Mouse (Mus musculus) MEL (cell line): Measurements from ENCODE around the gene Reep1.

Experiments
- CTCF ChIP-seq, 3 experiments: IDR thresholded peaks in 2 of 3; conservative IDR thresholded peaks in 1 of 3; 2 replicates each; pipeline ENCODE4 v1.5.1; 2011 to 2012; ENCODE audit warnings: low read length in 3 of 3, low read depth in 2 of 3, mild to moderate bottlenecking in 2 of 3, improper control_type of control experiment in 1 of 3, inconsistent platforms in 1 of 3, mixed read lengths in 1 of 3, moderate library complexity in 1 of 3; ENCODE audit not compliant: control insufficient read depth in 1 of 3, insufficient read depth in 1 of 3, poor library complexity in 1 of 3, severe bottlenecking in 1 of 3
- E2F4 ChIP-seq: IDR thresholded peaks from 2 replicates; pipeline ENCODE4 v1.6.1; 2011; ENCODE audit warnings: low read depth, low read length, improper control_type of control experiment, borderline replicate concordance
- GATA1 ChIP-seq: IDR thresholded peaks from 2 replicates; pipeline ENCODE4 v1.6.1; 2011; ENCODE audit warnings: low read depth, low read length, improper control_type of control experiment
- HCFC1 ChIP-seq: IDR thresholded peaks from 2 replicates; pipeline ENCODE4 v1.6.1; 2012; ENCODE audit warnings: low read depth, mild to moderate bottlenecking, inconsistent platforms, low read length, improper control_type of control experiment, moderate library complexity
- MAFK ChIP-seq: IDR thresholded peaks from 2 replicates; pipeline ENCODE4 v1.6.1; 2011; ENCODE audit warnings: low read depth, mild to moderate bottlenecking, low read length, improper control_type of control experiment, borderline replicate concordance
- MAX ChIP-seq: IDR thresholded peaks from 2 replicates; pipeline ENCODE4 v1.6.1; 2011; ENCODE audit warnings: low read length, improper control_type of control experiment
- MYC ChIP-seq: IDR thresholded peaks from 2 replicates; pipeline ENCODE4 v1.6.1; 2011; ENCODE audit warnings: low read depth, mild to moderate bottlenecking, low read length, improper control_type of control experiment, moderate library complexity
- POLR2A ChIP-seq, 2 experiments: IDR thresholded peaks; 2 replicates each; pipeline ENCODE4 v1.6.1; 2011 to 2012; ENCODE audit warnings: low read length in 2 of 2, mild to moderate bottlenecking in 2 of 2, control low read depth in 1 of 2, improper control_type of control experiment in 1 of 2, low read depth in 1 of 2, moderate library complexity in 1 of 2; ENCODE audit not compliant: control insufficient read depth in 1 of 2, insufficient read depth in 1 of 2, poor library complexity in 1 of 2
- POLR2AphosphoS5 ChIP-seq: IDR thresholded peaks from 2 replicates; pipeline ENCODE4 v1.6.1; 2012; ENCODE audit warnings: low read depth, borderline replicate concordance, mild to moderate bottlenecking, inconsistent platforms, low read length, moderate library complexity, mixed read lengths
- UBTF ChIP-seq: IDR thresholded peaks from 2 replicates; pipeline ENCODE4 v1.6.1; 2012; ENCODE audit warnings: low read depth, mild to moderate bottlenecking, inconsistent platforms, low read length, improper control_type of control experiment, moderate library complexity, borderline replicate concordance; ENCODE audit not compliant: insufficient read depth
- ZNF384 ChIP-seq: IDR thresholded peaks from 2 replicates; pipeline ENCODE4 v1.6.1; 2012; ENCODE audit warnings: low read depth, mild to moderate bottlenecking, inconsistent platforms, low read length, improper control_type of control experiment

GRCm38 (mm10) chr6:71723555-71723954 lies 16.2 kb downstream of the Reep1 start:
- no peak for TF ChIP-seq MAFK
- TF ChIP-seq POLR2AphosphoS5, result no peak
- no peak for TF ChIP-seq CTCF (IDR thresholded peaks at IDR 0.05 in 2 of 3, conservative IDR thresholded peaks at IDR 0.05 in 1 of 3; ENCODE audit: control insufficient read depth in 1 of 3, insufficient read depth in 1 of 3, low read depth in 2 of 3, low read length in 3 of 3, poor library complexity in 1 of 3, severe bottlenecking in 1 of 3)
- TF ChIP-seq MYC, result no peak
- TF ChIP-seq POLR2A (IDR thresholded peaks at IDR 0.05; ENCODE audit: control insufficient read depth in 1 of 2, insufficient read depth in 1 of 2, low read depth in 1 of 2, low read length in 2 of 2, poor library complexity in 1 of 2), result no peak
- TF ChIP-seq MAX, result no peak
- TF ChIP-seq ZNF384, result no peak
- TF ChIP-seq UBTF, result no peak
- no peak for TF ChIP-seq GATA1
- no peak for TF ChIP-seq HCFC1
- no peak for TF ChIP-seq E2F4
